Mouse (Mus musculus) erythroblast, embryonic 14.5 days (primary cell): ENCODE data around the gene Ing5. TPM values are rescaled to one million over a fixed set of nuclear protein-coding genes. Genes with fewer than 3 reads are reported as not detected.
"Not testable (repeated sequence)": the region's sequence is repeated elsewhere in the genome, so short reads cannot be mapped to it uniquely, and the experiment has no call there.

Source experiments
- H3K27me3 ChIP-seq: 2 replicates; pipeline ENCODE4 v1.6.1; 2012; ENCODE audit warnings: inconsistent platforms; ENCODE audit not compliant: control insufficient read depth
- H3K36me3 ChIP-seq: 2 replicates; pipeline ENCODE4 v1.6.1; 2012; ENCODE audit warnings: mild to moderate bottlenecking, inconsistent platforms; ENCODE audit not compliant: control insufficient read depth
- H3K4me1 ChIP-seq: 2 replicates; pipeline ENCODE4 v1.6.1; 2012; ENCODE audit warnings: inconsistent platforms; ENCODE audit not compliant: control insufficient read depth
- H3K4me3 ChIP-seq: replicated peaks from 2 replicates; pipeline ENCODE3; 2012; ENCODE audit warnings: moderate library complexity, mild to moderate bottlenecking, inconsistent platforms
- H3K9me3 ChIP-seq: 2 replicates; pipeline ENCODE4 v1.6.1; 2012; ENCODE audit warnings: low read length, inconsistent platforms, mixed read lengths; ENCODE audit not compliant: control insufficient read depth
- GATA1 ChIP-seq: IDR thresholded peaks from 2 replicates; pipeline ENCODE4 v1.6.1; 2012; ENCODE audit warnings: low read length, inconsistent platforms, mixed read lengths
- TAL1 ChIP-seq: IDR thresholded peaks from 3 replicates; pipeline ENCODE4 v1.6.1; 2012; ENCODE audit warnings: low read length, inconsistent platforms, mixed read lengths
- polyA plus RNA-seq: library from polyadenylated mRNA; stranded (reverse); fragments of >175 nt; gene quantifications from 2 replicates; pipeline ENCODE4 v1.2.3, GENCODE M21; 2012

Ing5 gene
- 0.26 and 0.33 TPM in 2 replicates for polyA plus RNA-seq

- Histone ChIP-seq H3K4me1 (peaks cover 74% of the 10 kb centered on the region), H3K27me3 (no peaks in the 10 kb centered on the region), H3K4me3 (peak within 1 kb of the TSS; percentile 94), H3K36me3 (peaks cover 54% of the 10 kb centered on the region), H3K9me3 (no peaks in the 10 kb centered on the region)
- no peak for TF ChIP-seq TAL1
- no peak for TF ChIP-seq GATA1
Observed at GRCm38 (mm10) chr1:93803556-93804507, at the start of gene Ing5. TSS of gene Ing5 (plus strand) at chr1:93803965.

GRCm38 (mm10) chr1:93754573-93755290 lies 49.0 kb upstream of the Ing5 start, which contains the start of gene Thap4:
TSS of gene Thap4 (minus strand) at chr1:93754864.
- no peaks in the 10 kb centered on the region for H3K9me3 ChIP-seq
- H3K4me1 ChIP-seq = peaks cover 61% of the 10 kb centered on the region
- H3K27me3 ChIP-seq = peaks cover 7% of the 10 kb centered on the region
- peak within 1 kb of the TSS; percentile 97 for H3K4me3 ChIP-seq
- H3K36me3 ChIP-seq = peaks cover 46% of the 10 kb centered on the region
- TF ChIP-seq TAL1 (no peak), GATA1 (no peak)

- Histone ChIP-seq H3K27me3 (peaks cover 7% of the 10 kb centered on the region), H3K4me1 (peaks cover 65% of the 10 kb centered on the region), H3K36me3 (peaks cover 46% of the 10 kb centered on the region), H3K9me3 (no peaks in the 10 kb centered on the region), H3K4me3 (peak overlapping the region; percentile 97)
- TF ChIP-seq GATA1 = no peak
- TF ChIP-seq TAL1 = no peak
Observed at GRCm38 (mm10) chr1:93755291-93755610, 48.5 kb upstream of the Ing5 start.

DNA sequence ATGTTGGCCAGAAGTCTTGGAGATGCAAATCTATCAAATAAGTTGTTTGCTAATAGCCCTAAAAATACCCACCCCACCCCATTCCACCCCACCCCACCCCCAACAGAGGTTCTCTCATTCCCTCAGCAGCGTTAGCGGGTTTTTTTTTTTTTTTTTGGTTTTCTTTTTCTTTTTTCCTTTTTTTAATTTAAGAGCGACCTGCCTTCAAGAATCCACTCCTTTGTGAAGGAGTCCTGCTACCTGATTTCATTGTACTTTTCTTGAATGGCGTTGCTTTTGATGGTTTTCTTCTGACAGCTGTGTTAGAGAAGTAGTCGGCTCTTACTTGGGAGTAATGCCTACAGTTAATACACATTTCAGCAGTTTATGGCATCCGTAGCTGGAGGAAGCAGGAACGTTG lies 48.1 kb upstream of the Ing5 start:
- Histone ChIP-seq H3K4me3 (peak overlapping the region; percentile 97), H3K9me3 (no peaks in the 10 kb centered on the region), H3K27me3 (peaks cover 7% of the 10 kb centered on the region), H3K36me3 (peaks cover 44% of the 10 kb centered on the region), H3K4me1 (peaks cover 67% of the 10 kb centered on the region)
- no peak for TF ChIP-seq GATA1
- no peak for TF ChIP-seq TAL1

GRCm38 (mm10) chr1:93756154-93756553 lies 47.6 kb upstream of the Ing5 start:
- H3K4me1 ChIP-seq = peaks cover 68% of the 10 kb centered on the region
- TF ChIP-seq TAL1 = peak; percentile 50; the same call in 2 of the 3 replicates
- no peak for TF ChIP-seq GATA1
- no peaks in the 10 kb centered on the region for H3K9me3 ChIP-seq
- H3K36me3 ChIP-seq = peaks cover 47% of the 10 kb centered on the region
- peaks cover 7% of the 10 kb centered on the region for H3K27me3 ChIP-seq
- H3K4me3 ChIP-seq = peak overlapping the region; percentile 97

- H3K4me1 ChIP-seq = peaks cover 82% of the 10 kb centered on the region
- peaks cover 79% of the 10 kb centered on the region for H3K36me3 ChIP-seq
- TF ChIP-seq GATA1 = no peak
- TF ChIP-seq TAL1 = no peak
- no peaks in the 10 kb centered on the region for H3K9me3 ChIP-seq
- H3K4me3 ChIP-seq = no peak overlapping the region
- H3K27me3 ChIP-seq = no peaks in the 10 kb centered on the region
Observed at GRCm38 (mm10) chr1:93760076-93760475, 43.7 kb upstream of the Ing5 start.

DNA sequence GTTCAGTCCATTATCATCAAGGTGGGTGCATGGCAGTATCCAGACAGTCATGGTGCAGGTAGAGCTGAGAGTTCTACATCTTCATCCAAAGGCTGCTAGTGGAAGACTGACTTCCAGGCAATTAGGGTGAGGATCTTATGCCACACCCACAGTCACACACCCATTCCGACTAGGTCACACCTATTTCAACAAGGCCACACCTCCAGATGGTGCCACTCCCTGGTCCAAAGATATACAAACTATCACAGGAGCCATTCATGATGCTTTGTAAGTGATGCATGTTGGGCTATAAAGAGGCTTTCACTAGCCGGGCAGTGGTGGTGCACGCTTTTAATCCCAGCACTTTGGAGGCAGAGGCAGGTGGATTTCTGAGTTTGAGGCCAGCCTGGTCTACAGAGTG lies 40.2 kb upstream of the Ing5 start:
- peaks cover 88% of the 10 kb centered on the region for H3K36me3 ChIP-seq
- peak overlapping the region; percentile 6 for H3K4me3 ChIP-seq
- not testable (repeated sequence) for H3K27me3 ChIP-seq, H3K9me3 ChIP-seq
- peaks cover 63% of the 10 kb centered on the region for H3K4me1 ChIP-seq

GRCm38 (mm10) chr1:93764871-93765591 lies 38.7 kb upstream of the Ing5 start:
- no peaks in the 10 kb centered on the region for H3K27me3 ChIP-seq
- TF ChIP-seq TAL1 (no peak), GATA1 (no peak)
- peaks cover 88% of the 10 kb centered on the region for H3K36me3 ChIP-seq
- H3K4me1 ChIP-seq = peaks cover 55% of the 10 kb centered on the region
- H3K9me3 ChIP-seq = peaks cover 2% of the 10 kb centered on the region; the same call in 1 of the 2 replicates
- no peak overlapping the region for H3K4me3 ChIP-seq
